ENCODE assay signal across 8 mouse cellular contexts in genomic region chr17:29326531-29327529, GRCm38 (mm10). TPM values are rescaled to one million over a fixed set of nuclear protein-coding genes. Genes with fewer than 3 reads are reported as not detected.
DNase-seq lines count a peak whose midpoint lies in the region; ATAC-seq and TF ChIP-seq lines count a peak whose summit lies in the region.

No protein-coding gene starts in this region.

- H3K27me3 ChIP-seq in forebrain, embryonic 11.5 days (ENCODE audit: control insufficient read depth, insufficient read depth, low read length) = peaks cover 11% of the 10 kb centered on the region
- H3K27me3 ChIP-seq in hindbrain, embryonic 16.5 days (replicated peaks; ENCODE audit: control insufficient read depth, insufficient read depth, low read length) = peaks cover 6% of the 10 kb centered on the region
- peaks cover 11% of the 10 kb centered on the region for H3K27me3 ChIP-seq in midbrain, embryonic 14.5 days (ENCODE audit: control insufficient read depth, insufficient read depth, low read length)

- peak; percentile 68 for ATAC-seq in forebrain, embryonic 11.5 days (replicated peaks; ENCODE audit: low FRiP score)
- peak; percentile 66 for ATAC-seq in hindbrain, embryonic 16.5 days
- peak; percentile 47 for ATAC-seq in midbrain, embryonic 14.5 days (ENCODE audit: low FRiP score, low TSS enrichment)

- H3K9ac ChIP-seq in forebrain, embryonic 11.5 days (ENCODE audit: low read length) = peak overlapping the region; percentile 70
- H3K9ac ChIP-seq in hindbrain, embryonic 16.5 days (ENCODE audit: low read depth, low read length) = peak overlapping the region; percentile 57
- peak overlapping the region; percentile 47 for H3K9ac ChIP-seq in midbrain, embryonic 14.5 days (replicated peaks; ENCODE audit: low read length)

- H3K4me2 ChIP-seq in forebrain, embryonic 11.5 days (ENCODE audit: low read depth, low read length, severe bottlenecking) = peak overlapping the region; percentile 61
- peak overlapping the region; percentile 56 for H3K4me2 ChIP-seq in hindbrain, embryonic 16.5 days (ENCODE audit: low read length)
- H3K4me2 ChIP-seq in midbrain, embryonic 14.5 days (ENCODE audit: low read length) = peak overlapping the region; percentile 58

- peak; percentile 3 for DNase-seq in lung, adult 2 months
- DNase-seq in lung, postnatal 36 days = no peak
- peak; percentile 78 for DNase-seq in forebrain, embryonic 11.5 days (ENCODE audit: low spot score)
- DNase-seq in midbrain, embryonic 14.5 days = peak; percentile 83
- no peak for DNase-seq in spleen, postnatal 10 days (ENCODE audit: low spot score in 2 of 2)
- no peak for DNase-seq in B cell, adult 2 months
- DNase-seq in ovary, postnatal 10 days (ENCODE audit: low spot score) = no peak

- peak overlapping the region; percentile 34; the same call in 1 of the 2 replicates for H3K27ac ChIP-seq in forebrain, embryonic 11.5 days (ENCODE audit: low read depth, low read length)
- H3K27ac ChIP-seq in hindbrain, embryonic 16.5 days (ENCODE audit: low read depth, low read length) = peak overlapping the region; percentile 65
- H3K27ac ChIP-seq in midbrain, embryonic 14.5 days (replicated peaks; ENCODE audit: low read depth, low read length) = peak overlapping the region; percentile 79

- H3K36me3 ChIP-seq in forebrain, embryonic 11.5 days (ENCODE audit: control insufficient read depth, insufficient read depth, low read length) = no peaks in the 10 kb centered on the region; the same call in 1 of the 2 replicates
- H3K36me3 ChIP-seq in hindbrain, embryonic 16.5 days (ENCODE audit: control insufficient read depth, insufficient read depth, low read length) = peaks cover 5% of the 10 kb centered on the region; the same call in 1 of the 2 replicates
- H3K36me3 ChIP-seq in midbrain, embryonic 14.5 days (ENCODE audit: control insufficient read depth, insufficient read depth, low read length) = peaks cover 17% of the 10 kb centered on the region

- H3K4me3 ChIP-seq in lung, adult 2 months (replicated peaks; ENCODE audit: extremely low read depth, low read depth, low read length) = no peak overlapping the region
- peak overlapping the region; percentile 33 for H3K4me3 ChIP-seq in forebrain, embryonic 11.5 days (ENCODE audit: low read depth, low read length)
- H3K4me3 ChIP-seq in hindbrain, embryonic 16.5 days (ENCODE audit: low read length) = peak overlapping the region; percentile 23
- H3K4me3 ChIP-seq in midbrain, embryonic 14.5 days (replicated peaks; ENCODE audit: low read depth, low read length) = peak overlapping the region; percentile 27

- TF ChIP-seq CTCF in lung, adult 2 months (IDR thresholded peaks at IDR 0.05; ENCODE audit: insufficient read depth, low read length) = no peak

- 38% methylated on average over 52 of the region's 52 CpGs for WGBS in lung, adult 2 months
- WGBS in forebrain, embryonic 11.5 days = 6% methylated on average over 52 of the region's 52 CpGs
- 10% methylated on average over 52 of the region's 52 CpGs for WGBS in hindbrain, embryonic 16.5 days
- WGBS in midbrain, embryonic 14.5 days = 7% methylated on average over 52 of the region's 52 CpGs

- no peaks in the 10 kb centered on the region for H3K9me3 ChIP-seq in forebrain, embryonic 11.5 days (ENCODE audit: control insufficient read depth, low read length)
- H3K9me3 ChIP-seq in hindbrain, embryonic 16.5 days (ENCODE audit: control insufficient read depth, low read length) = no peaks in the 10 kb centered on the region
- H3K9me3 ChIP-seq in midbrain, embryonic 14.5 days (ENCODE audit: control insufficient read depth, low read length) = no peaks in the 10 kb centered on the region

- H3K4me1 ChIP-seq in lung, adult 2 months (ENCODE audit: control insufficient read depth, insufficient read depth, low read length) = no peaks in the 10 kb centered on the region
- peaks cover 21% of the 10 kb centered on the region for H3K4me1 ChIP-seq in forebrain, embryonic 11.5 days (replicated peaks; ENCODE audit: control insufficient read depth, insufficient read depth, low read length)
- peaks cover 19% of the 10 kb centered on the region for H3K4me1 ChIP-seq in hindbrain, embryonic 16.5 days (ENCODE audit: control insufficient read depth, insufficient read depth, low read depth, low read length)
- peaks cover 32% of the 10 kb centered on the region for H3K4me1 ChIP-seq in midbrain, embryonic 14.5 days (ENCODE audit: control insufficient read depth, insufficient read depth, low read length)

- no peak for TF ChIP-seq POLR2A in lung, adult 2 months (IDR thresholded peaks at IDR 0.05; ENCODE audit: borderline replicate concordance, extremely low read depth, low read depth, low read length)

RNA-seq across cellular contexts. Expression of gene Pi16, which starts 9.3 kb away (rescaled TPM):
- polyA plus RNA-seq in lung, adult 2 months (2012; rRNA removed) = 46.8 and 47.3 TPM in 2 replicates
- 0.59 and 0.72 TPM in 2 replicates for polyA plus RNA-seq in forebrain, embryonic 11.5 days (2014; fragmentation: Nextera tagmentation; extraction: Ambion mirVana)
- 2.0 and 2.4 TPM in 2 replicates for polyA plus RNA-seq in hindbrain, embryonic 16.5 days (2015; fragmentation: Nextera tagmentation; extraction: Ambion mirVana)
- polyA plus RNA-seq in midbrain, embryonic 14.5 days (2014; fragmentation: Nextera tagmentation; extraction: Ambion mirVana) = 1.3 and 2.8 TPM in 2 replicates

RNA-seq across cellular contexts. Expression of gene Mtch1, which starts 20.9 kb away (rescaled TPM):
- 413 and 456 TPM in 2 replicates for polyA plus RNA-seq in lung, adult 2 months (2012; rRNA removed)
- polyA plus RNA-seq in forebrain, embryonic 11.5 days (2014; fragmentation: Nextera tagmentation; extraction: Ambion mirVana) = 332 and 420 TPM in 2 replicates
- polyA plus RNA-seq in hindbrain, embryonic 16.5 days (2015; fragmentation: Nextera tagmentation; extraction: Ambion mirVana) = 328 and 463 TPM in 2 replicates
- polyA plus RNA-seq in midbrain, embryonic 14.5 days (2014; fragmentation: Nextera tagmentation; extraction: Ambion mirVana) = 533 and 550 TPM in 2 replicates

RNA-seq across cellular contexts. Expression of gene Fgd2, which starts 33.9 kb away (rescaled TPM):
- 44.3 and 53.7 TPM in 2 replicates for polyA plus RNA-seq in lung, adult 2 months (2012; rRNA removed)
- 2.4 TPM in 2 replicates for polyA plus RNA-seq in forebrain, embryonic 11.5 days (2014; fragmentation: Nextera tagmentation; extraction: Ambion mirVana)
- polyA plus RNA-seq in hindbrain, embryonic 16.5 days (2015; fragmentation: Nextera tagmentation; extraction: Ambion mirVana) = 6.5 and 9.1 TPM in 2 replicates
- 4.4 and 4.9 TPM in 2 replicates for polyA plus RNA-seq in midbrain, embryonic 14.5 days (2014; fragmentation: Nextera tagmentation; extraction: Ambion mirVana)

RNA-seq across cellular contexts. Expression of gene BC004004, which starts 58.2 kb away (rescaled TPM):
- polyA plus RNA-seq in lung, adult 2 months (2012; rRNA removed) = 56.5 and 70.8 TPM in 2 replicates
- 58.2 and 61.5 TPM in 2 replicates for polyA plus RNA-seq in forebrain, embryonic 11.5 days (2014; fragmentation: Nextera tagmentation; extraction: Ambion mirVana)
- polyA plus RNA-seq in hindbrain, embryonic 16.5 days (2015; fragmentation: Nextera tagmentation; extraction: Ambion mirVana) = 118 and 123 TPM in 2 replicates
- polyA plus RNA-seq in midbrain, embryonic 14.5 days (2014; fragmentation: Nextera tagmentation; extraction: Ambion mirVana) = 117 and 122 TPM in 2 replicates

Comparison
In these comparisons a context has a peak if more than half of its experiments do, and no peak if none do; other contexts are left out.
1. DNase-seq: peak in lung, adult 2 months (single experiment), forebrain, embryonic 11.5 days (single experiment) and midbrain, embryonic 14.5 days (single experiment); none in lung, postnatal 36 days (single experiment), spleen, postnatal 10 days (0 of 2), B cell, adult 2 months (0 of 2) and ovary, postnatal 10 days (single experiment).
2. RNA of gene Pi16, which starts 9.3 kb away (polyA plus RNA-seq): 46.8 to 47.3 TPM in lung, adult 2 months; 2.0 to 2.4 TPM in hindbrain, embryonic 16.5 days, 1.3 to 2.8 TPM in midbrain, embryonic 14.5 days and 0.59 to 0.72 TPM in forebrain, embryonic 11.5 days; every median in the first group is over 10 times any median in the second.
3. Peak in every context shown above with its lines, with median percentiles within 50 percentile points of each other: ATAC-seq, H3K27ac ChIP-seq, H3K4me2 ChIP-seq and H3K9ac ChIP-seq.